Mouse (Mus musculus): ENCODE results near the gene Gm15093.
"Not testable (repeated sequence)": the region's sequence is repeated elsewhere in the genome, so short reads cannot be mapped to it uniquely, and the experiment has no call there.

The Gm15093 gene

DNA sequence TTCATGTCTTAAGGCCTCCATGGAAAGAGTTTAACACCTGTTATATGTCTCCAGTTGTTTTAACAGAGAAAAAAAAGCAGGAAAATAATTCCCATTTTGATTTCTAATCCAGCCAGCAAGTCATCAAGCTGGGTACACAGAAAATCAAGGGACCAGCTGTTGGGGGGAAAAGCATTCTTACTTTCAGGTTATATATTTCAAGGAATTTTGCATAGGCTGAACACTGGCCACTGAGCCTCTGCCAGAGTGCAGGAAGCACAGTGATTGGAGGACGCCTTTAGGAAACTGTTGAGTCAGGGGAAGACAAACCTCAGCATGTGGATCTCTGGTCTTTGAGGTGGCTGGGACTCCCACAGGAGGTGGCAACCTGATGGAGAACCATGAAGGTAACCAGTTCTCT, at the start of gene Gm15093:
TSS of gene Gm15093 (plus strand) at position 301 of the 400 bp plus-strand sequence.
- not testable (repeated sequence) for DNase-seq (ENCODE audit: low spot score in 2 of 2)

All from thymus, postnatal 10 days (tissue).